ENCODE assay signal across 18 mouse cellular contexts in the genomic region with DNA sequence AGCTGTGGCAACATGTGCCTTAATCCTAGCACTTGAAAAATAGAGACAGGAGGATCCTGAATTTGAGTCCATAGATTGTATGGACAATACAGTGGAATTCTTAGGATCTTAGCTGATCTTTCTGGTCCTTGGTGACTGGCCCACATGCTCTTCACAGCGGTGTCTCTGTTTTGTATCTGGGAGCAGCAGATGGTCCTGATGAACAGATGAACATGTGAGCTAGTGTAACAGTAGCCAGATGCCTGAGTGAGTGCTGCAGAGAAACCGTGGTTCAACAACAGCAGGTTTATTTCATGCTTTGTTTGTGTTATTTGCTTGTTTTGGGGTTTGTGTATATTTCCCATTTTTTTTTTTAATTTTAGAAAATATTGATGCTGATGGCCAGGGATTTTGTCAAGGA. TPM values are rescaled to one million over a fixed set of nuclear protein-coding genes. Genes with fewer than 3 reads are reported as not detected.
DNase-seq lines count a peak whose midpoint lies in the region; ATAC-seq and TF ChIP-seq lines count a peak whose summit lies in the region.
"Had no signal": no experiment of that assay in that cellular context is flagged by ENCODE, and none has a peak within 500 bp of the region (broad histone marks: within the 10 kb centered on the region; RNA-seq: fewer than 3 reads in every experiment).

No protein-coding gene starts in this region.

- H3K4me2 ChIP-seq in forebrain, postnatal 0 days (ENCODE audit: low read depth) = no peak overlapping the region
- no peak overlapping the region for H3K4me2 ChIP-seq in forebrain, embryonic 11.5 days (ENCODE audit: low read depth, low read length, severe bottlenecking)
- no peak overlapping the region for H3K4me2 ChIP-seq in neural tube, embryonic 15.5 days
- H3K4me2 ChIP-seq: liver, embryonic 11.5 days; lung, embryonic 15.5 days; midbrain, embryonic 15.5 days had no signal

- DNase-seq in forebrain, postnatal 0 days = peak; percentile 30
- DNase-seq in forebrain, embryonic 11.5 days (ENCODE audit: low spot score) = no peak
- peak; percentile 67 for DNase-seq in MN1 (ENCODE audit: low spot score)
- DNase-seq in cerebellum, adult 11 months = peak; percentile 48
- peak; percentile 31 to 57 for DNase-seq in cerebellum, postnatal 25 days
- no peak for DNase-seq in spleen, postnatal 14 days (ENCODE audit: low spot score in 2 of 2)
- DNase-seq: adrenal gland, postnatal 14 days; gastrocnemius, adult 2 months; heart, adult 18-20 months; kidney, adult 8-10 months; kidney, postnatal 36 days had no signal

- no peaks in the 10 kb centered on the region for H3K27me3 ChIP-seq in forebrain, postnatal 0 days (ENCODE audit: insufficient read depth, low read length)
- no peaks in the 10 kb centered on the region for H3K27me3 ChIP-seq in forebrain, embryonic 11.5 days (ENCODE audit: control insufficient read depth, insufficient read depth, low read length)
- no peaks in the 10 kb centered on the region for H3K27me3 ChIP-seq in neural tube, embryonic 15.5 days (replicated peaks)
- H3K27me3 ChIP-seq: lung, embryonic 15.5 days; midbrain, embryonic 15.5 days had no signal

- no peaks in the 10 kb centered on the region for H3K36me3 ChIP-seq in forebrain, postnatal 0 days (ENCODE audit: insufficient read depth)
- no peaks in the 10 kb centered on the region for H3K36me3 ChIP-seq in forebrain, embryonic 11.5 days (ENCODE audit: control insufficient read depth, insufficient read depth, low read length)
- no peaks in the 10 kb centered on the region for H3K36me3 ChIP-seq in neural tube, embryonic 15.5 days
- H3K36me3 ChIP-seq: midbrain, embryonic 15.5 days had no signal

- H3K4me3 ChIP-seq in forebrain, postnatal 0 days (ENCODE audit: low read depth, low read length) = no peak overlapping the region
- no peak overlapping the region for H3K4me3 ChIP-seq in forebrain, embryonic 11.5 days (ENCODE audit: low read depth, low read length)
- no peak overlapping the region for H3K4me3 ChIP-seq in neural tube, embryonic 15.5 days (replicated peaks)
- H3K4me3 ChIP-seq: erythroblast, embryonic 14.5 days; gastrocnemius, adult 2 months; lung, embryonic 15.5 days; midbrain, embryonic 15.5 days had no signal

- WGBS in forebrain, postnatal 0 days = 37% methylated on average over 2 of the region's 2 CpGs
- WGBS in forebrain, embryonic 11.5 days = 82% methylated on average over 2 of the region's 2 CpGs
- WGBS in neural tube, embryonic 15.5 days = 47% methylated on average over 2 of the region's 2 CpGs

- H3K9me3 ChIP-seq in forebrain, postnatal 0 days (ENCODE audit: low read length) = no peaks in the 10 kb centered on the region
- no peaks in the 10 kb centered on the region for H3K9me3 ChIP-seq in forebrain, embryonic 11.5 days (ENCODE audit: control insufficient read depth, low read length)
- no peaks in the 10 kb centered on the region for H3K9me3 ChIP-seq in neural tube, embryonic 15.5 days (replicated peaks)
- H3K9me3 ChIP-seq: lung, embryonic 15.5 days; midbrain, embryonic 15.5 days had no signal

- no peak overlapping the region for H3K27ac ChIP-seq in forebrain, postnatal 0 days (ENCODE audit: low read depth, low read length)
- H3K27ac ChIP-seq in forebrain, embryonic 11.5 days (ENCODE audit: low read depth, low read length) = no peak overlapping the region
- H3K27ac ChIP-seq in neural tube, embryonic 15.5 days (replicated peaks) = no peak overlapping the region
- H3K27ac ChIP-seq: gastrocnemius, adult 2 months; lung, embryonic 15.5 days; midbrain, embryonic 15.5 days had no signal

- H3K4me1 ChIP-seq in forebrain, postnatal 0 days (ENCODE audit: insufficient read depth) = no peaks in the 10 kb centered on the region
- peaks cover 9% of the 10 kb centered on the region; the same call in 1 of the 2 replicates for H3K4me1 ChIP-seq in forebrain, embryonic 11.5 days (replicated peaks; ENCODE audit: control insufficient read depth, insufficient read depth, low read length)
- peaks cover 13% of the 10 kb centered on the region for H3K4me1 ChIP-seq in neural tube, embryonic 15.5 days

- no peak for TF ChIP-seq CTCF in forebrain, postnatal 0 days (IDR thresholded peaks at IDR 0.05; ENCODE audit: low read depth)

- 0 out of 2 replicates have a peak, but pooled peaks have one; percentile 17 for ATAC-seq in forebrain, postnatal 0 days
- ATAC-seq in forebrain, embryonic 11.5 days (replicated peaks; ENCODE audit: low FRiP score) = no peak
- no peak for ATAC-seq in neural tube, embryonic 15.5 days (ENCODE audit: low FRiP score)
- ATAC-seq: midbrain, embryonic 15.5 days had no signal

- H3K9ac ChIP-seq in forebrain, postnatal 0 days = no peak overlapping the region
- H3K9ac ChIP-seq in forebrain, embryonic 11.5 days (ENCODE audit: low read length) = no peak overlapping the region
- no peak overlapping the region for H3K9ac ChIP-seq in neural tube, embryonic 15.5 days (replicated peaks)
- H3K9ac ChIP-seq: lung, embryonic 15.5 days; midbrain, embryonic 15.5 days had no signal

RNA-seq across cellular contexts. Expression of a gene that starts 37.3 kb away (rescaled TPM):
- 17.2 and 27.7 TPM in 2 replicates for total RNA-seq in forebrain, postnatal 0 days (2014; rRNA removed)
- polyA plus RNA-seq in forebrain, postnatal 0 days (2015; fragmentation: Nextera tagmentation; extraction: Ambion mirVana) = 17.6 and 22.6 TPM in 2 replicates
- polyA plus RNA-seq in forebrain, embryonic 11.5 days (2014; fragmentation: Nextera tagmentation; extraction: Ambion mirVana) = 43.8 and 48.3 TPM in 2 replicates
- 29.1 and 29.8 TPM in 2 replicates for polyA plus RNA-seq in neural tube, embryonic 15.5 days (2015; fragmentation: Nextera tagmentation; extraction: Ambion mirVana)

RNA-seq across cellular contexts. Expression of a gene that starts 50.9 kb away (rescaled TPM):
- total RNA-seq in forebrain, postnatal 0 days (2014; rRNA removed) = 116 and 118 TPM in 2 replicates
- 82.7 and 98.9 TPM in 2 replicates for polyA plus RNA-seq in forebrain, postnatal 0 days (2015; fragmentation: Nextera tagmentation; extraction: Ambion mirVana)
- polyA plus RNA-seq in forebrain, embryonic 11.5 days (2014; fragmentation: Nextera tagmentation; extraction: Ambion mirVana) = 56.6 and 58.9 TPM in 2 replicates
- 69.8 and 79.0 TPM in 2 replicates for polyA plus RNA-seq in neural tube, embryonic 15.5 days (2015; fragmentation: Nextera tagmentation; extraction: Ambion mirVana)
- total RNA-seq: common myeloid progenitor, adult 5-6 weeks; MEL had no signal
- polyA plus RNA-seq: erythroblast, embryonic 14.5 days had no signal

Comparison
In these comparisons a context has a peak if more than half of its experiments do, and no peak if none do; other contexts are left out.
1. DNase-seq: peak in forebrain, postnatal 0 days (single experiment), MN1 (single experiment), cerebellum, adult 11 months (single experiment) and cerebellum, postnatal 25 days (2 of 2); none in forebrain, embryonic 11.5 days (single experiment) and spleen, postnatal 14 days (0 of 2).